Mouse (Mus musculus): ENCODE data around the gene Rpl29. TPM values are rescaled to one million over a fixed set of nuclear protein-coding genes. Genes with fewer than 3 reads are reported as not detected.

Rpl29 gene
- total RNA-seq (2015; ENCODE audit: low replicate concordance) (553 and 845 TPM in 2 replicates), total RNA-seq (2017; ENCODE audit: low replicate concordance) (192 and 282 TPM in 2 replicates)

DNA sequence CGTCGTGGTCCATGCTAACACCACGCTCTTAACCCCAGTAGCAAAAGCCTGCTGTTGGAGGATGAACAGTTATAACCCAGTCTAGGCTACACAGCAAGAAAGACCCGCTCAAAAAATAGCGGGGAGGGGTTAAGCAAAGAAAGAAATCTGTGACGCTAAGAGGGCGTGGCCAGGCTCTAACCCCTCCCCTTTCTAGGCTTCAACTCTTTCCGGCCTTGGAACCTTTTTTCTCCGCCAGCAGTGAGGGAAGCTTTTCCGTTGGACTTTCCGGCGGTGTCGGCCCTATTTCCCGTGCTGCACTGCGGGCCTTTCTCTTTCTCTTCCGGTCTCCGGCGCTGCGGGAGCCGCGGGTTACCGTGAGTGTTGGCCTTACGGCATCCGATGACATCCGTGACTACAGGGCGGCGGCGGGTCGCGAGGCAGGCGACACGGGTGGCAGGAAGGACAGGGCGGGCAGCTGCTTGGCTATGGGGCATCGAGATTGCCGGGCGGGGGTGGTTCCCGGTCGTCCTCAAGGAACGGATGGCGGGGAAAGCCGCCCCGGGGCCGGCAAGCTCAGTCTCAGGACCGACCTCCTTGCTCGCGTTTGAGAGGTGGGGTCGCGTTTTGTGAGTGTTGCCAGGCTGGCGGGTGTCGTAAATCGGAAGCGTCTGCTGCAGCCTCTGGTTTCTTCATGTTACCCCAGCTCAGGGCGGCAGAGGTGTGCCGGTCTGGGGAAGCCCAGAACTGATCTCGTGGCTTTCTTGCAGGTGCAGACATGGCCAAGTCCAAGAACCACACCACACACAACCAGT is at the start of gene Rpl29:
Rpl29 (plus strand) TSS at position 234 of the 794 bp plus-strand sequence.
- ATAC-seq (replicated peaks; ENCODE audit: low FRiP score, poor library complexity, severe bottlenecking) = peak; percentile 91

DNA sequence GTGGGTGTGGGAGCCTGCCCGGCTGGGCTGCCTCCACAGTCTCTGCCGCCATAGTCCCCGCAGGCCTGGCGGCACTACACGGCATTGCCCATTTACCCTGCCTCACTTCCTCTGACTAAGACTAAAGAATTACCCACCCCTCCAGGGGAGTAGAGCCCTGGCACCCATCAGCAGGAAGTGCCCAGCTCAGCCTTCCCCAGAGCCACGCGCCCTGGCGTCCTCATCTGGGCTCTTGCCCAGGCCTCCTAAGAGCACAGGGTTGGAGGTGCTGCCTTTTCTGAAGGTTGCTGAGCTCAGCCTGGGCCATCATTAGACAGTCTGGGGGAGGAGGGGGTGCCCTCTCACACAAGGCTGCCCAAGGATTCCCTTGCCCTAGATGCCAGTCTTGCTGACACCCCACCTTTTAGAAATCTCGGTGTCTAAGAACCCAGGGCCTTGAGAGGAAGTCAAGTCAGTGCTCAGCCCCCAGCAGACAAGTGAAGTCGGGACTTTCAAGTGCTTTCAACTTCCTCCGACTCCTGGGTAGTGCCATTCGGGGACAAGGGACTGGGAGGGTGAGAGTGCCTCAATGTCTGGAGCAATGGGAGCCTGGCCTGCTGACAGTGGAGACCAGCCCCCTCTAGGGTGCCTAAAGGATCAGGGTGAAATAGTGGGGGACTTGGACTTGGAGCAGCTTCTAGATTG is 42.9 kb upstream of the Rpl29 start:
- no peak for ATAC-seq (replicated peaks; ENCODE audit: low FRiP score, poor library complexity, severe bottlenecking)

DNA sequence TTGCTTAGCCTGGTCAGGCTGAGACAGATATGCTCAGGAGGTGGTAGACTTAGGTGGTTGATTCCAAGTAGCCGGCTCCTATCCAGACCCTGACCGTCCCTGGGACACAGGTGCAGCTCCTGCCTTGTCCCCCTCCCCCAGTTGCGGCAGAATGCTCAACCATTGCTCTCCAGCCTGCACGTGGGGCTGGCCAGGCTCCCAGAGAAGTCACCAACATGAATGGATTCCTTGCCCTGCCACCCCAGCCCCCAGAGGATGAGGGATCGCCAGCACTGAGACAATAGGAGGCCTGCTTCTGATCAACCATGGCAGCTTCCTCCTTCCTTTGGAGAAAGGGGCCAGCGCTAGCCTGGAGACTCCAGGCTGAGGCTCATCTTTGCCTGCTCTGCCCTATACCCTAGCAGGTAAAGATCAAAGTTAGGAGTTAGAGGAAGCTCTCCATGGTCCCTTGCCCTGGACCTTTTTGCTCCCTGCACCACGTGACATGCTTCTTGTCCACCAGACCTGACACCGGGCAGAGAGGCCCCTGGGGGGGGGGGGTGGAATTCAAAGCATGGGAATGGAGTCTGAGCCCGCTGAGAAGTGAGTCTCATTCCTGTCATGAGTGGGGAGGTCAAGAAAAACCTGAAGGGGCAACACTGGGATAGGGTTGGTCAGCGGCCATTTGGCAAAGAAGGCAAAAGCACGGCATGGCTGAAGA is 36.3 kb upstream of the Rpl29 start:
- no peak for ATAC-seq (replicated peaks; ENCODE audit: low FRiP score, poor library complexity, severe bottlenecking)

DNA sequence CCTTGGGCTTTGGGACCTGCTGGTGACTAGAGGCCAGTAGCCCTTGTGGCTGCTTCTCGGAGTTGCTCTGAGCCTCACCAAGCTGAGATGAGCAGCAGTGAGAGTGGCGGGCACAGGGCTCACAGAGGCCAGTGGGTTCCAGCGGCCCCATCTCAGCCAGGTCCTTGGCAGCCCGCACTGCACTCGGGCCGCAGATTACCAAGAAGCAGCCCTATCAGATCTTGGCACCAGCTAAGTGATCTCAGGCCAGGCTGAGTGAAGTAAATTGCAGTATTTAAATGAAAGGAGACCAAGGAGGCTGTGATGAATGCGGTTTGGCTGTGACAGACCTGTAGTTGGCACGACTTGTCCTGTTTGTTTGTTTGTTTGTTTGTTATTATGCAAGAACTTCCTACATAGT is 35.7 kb upstream of the Rpl29 start:
- no peak for ATAC-seq (replicated peaks; ENCODE audit: low FRiP score, poor library complexity, severe bottlenecking)

DNA sequence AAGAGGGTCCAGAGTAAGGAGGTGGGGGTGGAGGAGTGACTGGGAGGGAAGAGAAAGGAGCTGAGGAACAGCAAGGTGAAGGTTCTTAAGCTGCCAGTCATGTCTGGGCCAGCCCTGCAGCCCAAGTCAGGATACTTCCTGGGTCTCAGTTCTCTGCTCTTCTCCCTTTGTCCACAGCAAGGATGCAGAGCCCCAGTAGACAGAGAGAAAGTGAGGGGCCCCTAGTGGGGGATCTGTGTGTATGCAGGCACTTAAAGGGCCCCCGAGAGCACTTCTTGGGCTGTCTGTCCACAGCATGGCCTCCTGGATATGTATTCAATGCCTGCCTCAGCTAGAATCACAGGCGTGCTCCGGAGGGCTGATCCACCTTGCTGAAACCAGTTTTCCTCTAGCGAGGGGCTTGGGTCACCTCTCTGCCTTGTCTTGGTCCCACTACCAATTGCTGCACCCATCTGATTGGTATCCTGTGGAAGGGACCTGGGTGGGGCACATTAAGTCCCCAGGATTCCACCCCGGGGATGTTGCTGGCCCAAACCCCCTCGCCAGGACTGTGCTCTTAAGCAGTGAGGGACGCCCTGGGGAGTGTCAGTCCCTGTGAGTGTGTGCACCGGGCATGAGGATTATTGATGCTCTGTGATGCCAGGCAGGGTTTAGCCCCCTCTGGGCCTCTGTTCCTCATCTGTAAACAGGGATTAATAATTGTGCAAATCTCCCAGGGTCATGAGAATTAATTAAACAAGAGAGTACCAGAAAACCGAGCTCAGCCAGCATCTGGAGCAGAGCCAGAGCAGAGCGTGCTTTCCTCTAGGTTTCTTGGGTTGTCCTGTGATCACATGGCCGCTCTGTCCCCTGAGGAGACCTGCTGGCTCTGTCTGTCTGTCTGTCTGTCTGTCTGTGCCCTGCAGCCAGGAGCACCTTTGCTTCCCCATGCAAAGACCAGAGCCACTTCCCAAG is 34.3 kb upstream of the Rpl29 start:
- ATAC-seq (replicated peaks; ENCODE audit: low FRiP score, poor library complexity, severe bottlenecking) = no peak

DNA sequence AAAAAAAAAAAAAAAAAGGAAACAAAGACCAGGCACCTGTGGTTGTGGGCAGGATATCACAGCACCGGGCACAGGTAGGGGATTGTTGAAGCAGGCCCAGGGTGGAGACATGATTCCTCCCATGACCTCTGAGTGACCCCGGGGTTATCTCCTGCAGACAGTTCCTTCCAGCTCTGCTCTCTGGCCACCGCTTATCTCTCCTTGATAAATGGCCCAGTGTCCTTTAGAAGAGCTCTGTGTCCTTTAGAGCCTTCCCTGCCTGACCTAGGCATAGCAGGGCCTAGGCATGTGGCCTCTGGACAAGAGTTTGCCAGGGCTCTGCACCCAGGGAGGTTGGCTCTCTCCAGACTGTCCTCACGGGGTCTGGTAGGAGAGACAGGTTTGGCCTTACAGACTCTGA is 31.5 kb upstream of the Rpl29 start:
- peak; percentile 39 for ATAC-seq (replicated peaks; ENCODE audit: low FRiP score, poor library complexity, severe bottlenecking)

DNA sequence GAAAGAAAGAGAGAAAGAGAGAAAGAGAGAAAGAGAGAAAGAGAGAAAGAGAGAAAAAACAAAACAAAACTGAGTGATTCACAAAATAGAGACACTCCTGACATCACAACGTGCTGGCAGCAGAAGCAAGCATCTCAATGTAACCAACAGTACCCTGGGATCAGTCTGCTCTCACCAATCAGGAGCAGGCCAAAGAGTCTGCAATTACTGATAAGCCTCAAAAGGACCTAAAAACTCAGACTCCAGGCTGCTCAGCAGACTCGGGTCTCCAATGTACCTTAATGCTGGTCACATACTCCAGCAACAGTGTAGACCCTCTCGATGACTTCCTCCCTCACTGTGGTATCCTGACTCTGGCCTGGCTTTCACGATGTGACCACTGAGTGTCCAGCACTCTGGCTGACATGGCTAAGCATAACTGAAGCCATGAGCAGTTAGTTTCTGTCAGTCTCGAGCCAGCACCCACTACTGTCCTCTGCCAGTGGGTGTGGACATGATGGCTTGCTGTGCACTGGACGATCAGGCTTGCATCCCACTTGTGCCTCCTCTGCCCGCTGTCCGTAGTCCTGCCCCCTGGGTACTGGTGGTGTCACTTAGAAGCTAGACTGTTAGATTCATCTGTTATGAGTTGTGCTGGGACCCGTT is 30.5 kb upstream of the Rpl29 start:
- ATAC-seq (replicated peaks; ENCODE audit: low FRiP score, poor library complexity, severe bottlenecking) = peak; percentile 84

DNA sequence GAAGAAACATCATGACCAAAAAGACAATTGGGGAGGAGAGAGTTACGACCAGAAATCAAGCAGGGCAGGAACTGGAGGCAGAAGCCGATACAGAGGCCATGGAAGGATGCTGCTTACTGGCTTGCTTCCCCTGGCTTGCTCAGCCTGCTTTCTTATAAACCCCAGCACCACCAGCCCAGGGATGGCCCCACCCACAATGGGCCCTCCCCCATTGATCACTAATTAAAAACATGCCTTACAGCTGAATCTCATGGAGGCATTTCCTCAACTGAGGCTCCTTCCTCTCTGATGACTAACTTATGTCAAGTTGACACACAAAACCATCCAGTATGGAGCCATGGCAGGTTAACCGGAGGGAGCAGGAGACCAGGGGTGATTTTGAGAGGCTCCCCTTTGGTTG is 29.4 kb upstream of the Rpl29 start:
- no peak for ATAC-seq (replicated peaks; ENCODE audit: low FRiP score, poor library complexity, severe bottlenecking)

DNA sequence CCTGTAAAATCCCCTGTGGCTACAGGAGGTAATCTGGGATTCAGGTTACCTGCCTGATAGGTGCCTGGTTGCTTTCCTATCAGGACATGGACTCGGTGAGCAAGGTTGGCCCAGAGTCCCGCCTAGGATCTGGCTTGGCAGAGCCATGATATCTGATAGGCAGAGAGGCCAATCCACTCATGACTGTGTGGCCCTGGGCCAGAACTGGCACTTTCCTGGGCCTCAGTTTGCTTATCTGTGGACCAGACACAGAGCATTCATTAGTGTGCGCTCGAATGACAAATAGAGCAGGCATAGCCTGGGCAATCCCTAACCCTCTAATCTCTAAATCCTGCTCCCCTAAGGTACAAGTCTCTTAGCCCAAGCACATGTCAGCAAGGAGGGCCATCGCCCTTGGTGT is 27.1 kb upstream of the Rpl29 start:
- peak; percentile 64 for ATAC-seq (replicated peaks; ENCODE audit: low FRiP score, poor library complexity, severe bottlenecking)

DNA sequence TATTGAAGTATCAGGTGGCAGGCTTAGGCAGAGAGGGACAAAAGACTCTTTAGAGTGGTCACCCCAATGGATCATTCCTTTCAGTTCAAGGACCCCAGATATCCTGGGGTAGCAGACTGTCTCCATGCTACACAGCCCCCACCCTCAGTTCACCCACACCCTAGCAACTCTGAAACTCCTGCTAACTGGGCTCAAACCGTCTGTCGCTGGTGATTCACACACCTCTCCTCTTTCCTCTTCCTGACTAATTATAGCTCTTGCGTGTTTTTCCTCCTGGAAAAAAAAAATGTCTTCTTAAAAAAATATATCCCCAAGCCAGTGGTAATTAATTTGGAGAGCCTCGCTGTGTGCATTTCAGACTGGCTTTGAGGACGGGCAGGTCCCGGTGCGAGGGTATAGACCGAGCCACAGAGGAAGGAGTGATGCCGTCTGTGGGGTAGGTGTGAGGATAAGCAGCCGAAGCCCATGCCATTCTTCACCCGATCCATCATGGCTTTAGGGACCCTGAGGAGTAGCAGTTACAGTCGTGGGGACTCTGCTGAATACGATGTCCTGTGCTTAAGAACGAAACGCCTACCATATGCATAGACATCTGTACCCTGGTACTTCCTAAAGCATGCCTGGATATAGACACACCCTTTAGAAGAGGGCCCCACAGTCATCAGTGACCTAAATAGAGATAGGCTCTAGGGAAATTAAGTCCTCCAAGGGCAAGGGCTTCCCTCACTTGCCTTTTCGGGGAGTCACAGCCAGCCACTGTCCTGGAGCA is 26.5 kb upstream of the Rpl29 start:
- no peak for ATAC-seq (replicated peaks; ENCODE audit: low FRiP score, poor library complexity, severe bottlenecking)

DNA sequence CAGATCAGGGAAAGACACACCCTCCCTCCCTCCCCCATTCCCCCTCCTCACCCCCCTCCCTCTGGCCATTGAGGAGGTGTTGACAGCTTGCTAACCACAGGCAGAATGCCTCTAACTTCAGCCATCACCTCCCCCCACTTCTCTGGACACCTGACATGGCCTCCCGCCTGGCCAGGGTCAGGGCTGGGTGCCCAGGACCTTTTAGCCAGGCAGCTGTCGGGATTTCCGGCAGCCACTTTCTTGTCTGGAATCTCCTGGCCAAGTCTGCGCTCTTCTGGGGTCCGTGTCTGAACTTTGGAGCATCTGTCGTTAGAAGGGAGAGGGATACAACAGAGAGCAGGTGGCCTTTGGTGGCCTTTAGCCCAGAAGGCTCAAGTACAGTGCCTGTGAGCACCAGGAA is 24.0 kb upstream of the Rpl29 start:
- ATAC-seq (replicated peaks; ENCODE audit: low FRiP score, poor library complexity, severe bottlenecking) = no peak

DNA sequence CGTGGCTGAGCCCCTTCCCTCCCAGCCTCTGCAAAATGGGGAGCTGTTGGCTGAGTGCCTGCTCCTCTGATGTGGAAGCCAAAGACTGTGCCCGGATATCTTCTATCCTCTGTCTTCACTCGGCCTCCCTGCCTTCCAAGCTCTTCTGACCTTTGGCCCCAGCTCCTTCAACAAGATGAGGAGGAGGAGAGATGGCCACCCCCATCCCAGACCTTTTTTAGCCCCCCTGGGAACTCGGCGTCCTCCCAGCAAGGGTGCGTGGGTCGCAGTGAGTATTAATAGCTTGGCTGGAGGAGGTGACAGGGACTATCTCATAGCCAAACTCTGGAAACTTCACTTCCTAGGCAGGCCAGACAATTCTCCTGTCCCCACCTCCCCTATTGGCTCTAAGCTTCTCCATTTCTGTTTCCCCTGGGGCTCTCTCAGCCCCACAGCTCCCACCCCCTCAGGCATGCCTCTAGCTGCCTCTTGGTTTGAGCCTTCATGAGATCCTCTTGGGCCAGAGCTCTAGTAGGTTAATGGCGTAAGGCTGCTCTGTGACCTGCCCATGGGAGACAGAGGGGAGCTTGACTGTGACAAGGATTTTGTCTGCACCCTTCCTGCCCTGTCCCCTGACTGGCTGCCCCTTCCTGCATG is 22.7 kb upstream of the Rpl29 start:
- ATAC-seq (replicated peaks; ENCODE audit: low FRiP score, poor library complexity, severe bottlenecking) = no peak

DNA sequence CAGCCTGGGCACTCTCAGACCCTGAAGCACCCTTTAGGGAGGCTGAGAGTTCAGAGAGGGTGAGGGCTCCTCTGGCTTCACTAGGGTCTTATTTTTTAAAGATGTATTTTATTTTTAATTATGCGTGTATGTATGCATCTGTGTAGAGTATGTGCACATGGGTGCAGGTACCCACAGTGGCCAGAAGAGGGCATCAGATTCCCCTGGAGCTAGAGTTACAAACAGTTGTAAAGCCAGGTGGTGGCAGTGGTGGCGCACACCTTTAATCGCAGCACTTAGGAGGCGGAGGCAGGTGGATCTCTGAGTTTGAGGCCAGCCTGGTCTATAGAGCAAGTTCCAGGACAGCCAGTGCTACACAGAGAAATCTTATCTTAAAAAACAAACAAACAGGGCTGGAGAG is 20.2 kb upstream of the Rpl29 start:
- ATAC-seq (replicated peaks; ENCODE audit: low FRiP score, poor library complexity, severe bottlenecking) = no peak

DNA sequence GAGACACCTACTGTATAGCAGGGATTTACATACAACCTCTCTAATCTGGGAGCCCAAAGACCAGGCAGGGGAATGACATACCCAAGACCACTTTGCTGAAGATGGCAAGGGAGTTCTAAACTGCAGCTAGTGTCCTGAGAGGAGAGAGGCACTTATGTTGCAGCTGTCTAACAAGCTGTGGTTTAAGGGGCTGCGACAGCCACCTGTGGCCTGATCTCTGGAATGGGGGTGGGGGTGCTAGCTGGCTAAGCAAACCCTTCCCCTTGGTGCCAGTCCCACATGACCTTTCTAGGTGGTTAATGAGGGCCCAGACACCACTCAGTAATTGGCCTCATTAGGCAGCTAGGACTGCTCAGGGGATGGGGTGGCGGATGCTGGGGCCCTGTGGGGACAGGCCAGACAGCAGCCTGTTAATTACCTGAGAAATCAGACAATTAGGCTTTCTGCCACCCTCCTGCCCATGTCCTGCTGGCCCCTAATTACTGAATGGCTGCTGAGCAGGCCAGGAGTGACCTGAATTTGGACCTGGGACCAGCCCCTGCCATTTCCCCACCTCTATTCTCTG is 19.1 kb upstream of the Rpl29 start:
- no peak for ATAC-seq (replicated peaks; ENCODE audit: low FRiP score, poor library complexity, severe bottlenecking)

DNA sequence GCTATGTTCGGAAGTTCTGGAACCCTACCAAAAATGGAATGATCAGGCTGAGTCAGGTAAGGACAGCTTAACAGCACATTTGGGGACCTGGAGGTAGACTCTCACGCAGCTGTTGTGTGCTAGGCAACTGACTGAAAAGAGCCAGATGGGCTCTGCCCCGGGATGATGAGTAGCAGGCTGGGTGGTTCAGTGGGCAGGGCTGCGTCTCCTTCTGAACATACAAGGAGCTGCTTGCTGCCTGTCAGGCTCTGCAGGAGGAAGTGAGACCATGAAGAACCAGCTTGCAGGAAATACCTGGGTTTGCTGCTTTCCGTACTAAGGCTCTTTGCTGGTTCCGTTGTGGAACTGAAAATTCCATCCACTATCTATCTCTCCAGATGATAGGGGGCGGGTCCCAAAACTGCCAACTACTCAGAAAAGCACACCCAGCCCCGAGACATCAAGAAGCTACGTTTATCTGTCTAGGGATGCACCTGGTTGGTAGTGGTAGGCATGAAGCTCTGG is 18.1 kb upstream of the Rpl29 start:
- peak; percentile 78 for ATAC-seq (replicated peaks; ENCODE audit: low FRiP score, poor library complexity, severe bottlenecking)

DNA sequence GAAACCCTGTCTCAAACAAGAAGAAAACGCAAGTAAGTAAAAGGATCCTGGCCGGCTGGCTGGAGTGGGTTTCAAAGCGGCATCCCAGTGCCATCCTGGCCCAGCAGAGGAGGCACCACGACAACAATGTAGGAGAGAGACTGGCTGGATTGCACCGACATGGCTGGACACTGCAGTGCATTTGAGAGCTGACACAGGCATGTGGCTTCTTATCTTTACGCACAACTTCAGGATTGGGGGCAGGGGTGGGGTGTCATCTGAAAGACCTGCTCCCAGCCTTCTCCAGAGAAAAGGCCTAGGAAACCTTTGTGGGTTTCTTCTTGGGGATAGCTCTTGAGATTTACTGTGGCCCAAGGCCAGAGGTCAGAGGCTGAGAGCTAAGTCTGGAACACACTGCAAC is 17.5 kb upstream of the Rpl29 start:
- peak; percentile 64 for ATAC-seq (replicated peaks; ENCODE audit: low FRiP score, poor library complexity, severe bottlenecking)

DNA sequence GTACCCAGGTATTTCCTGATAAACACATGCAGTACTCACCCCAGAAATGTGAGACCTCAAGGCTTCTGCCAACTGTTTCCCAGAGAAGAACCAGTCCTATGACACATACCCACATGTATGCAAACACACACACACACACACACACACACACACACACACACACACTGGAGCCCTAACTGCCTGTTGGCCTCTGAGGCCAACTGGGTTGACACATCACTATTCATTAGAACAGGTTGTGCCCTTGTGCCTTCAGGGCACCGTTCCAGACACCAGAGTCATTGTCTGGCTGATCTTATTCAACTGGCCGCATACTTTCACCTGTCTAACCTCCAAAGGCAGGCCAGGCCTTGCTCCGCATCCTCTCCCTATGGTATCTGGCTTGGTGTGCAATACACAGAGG is 17.0 kb upstream of the Rpl29 start:
- ATAC-seq (replicated peaks; ENCODE audit: low FRiP score, poor library complexity, severe bottlenecking) = no peak

DNA sequence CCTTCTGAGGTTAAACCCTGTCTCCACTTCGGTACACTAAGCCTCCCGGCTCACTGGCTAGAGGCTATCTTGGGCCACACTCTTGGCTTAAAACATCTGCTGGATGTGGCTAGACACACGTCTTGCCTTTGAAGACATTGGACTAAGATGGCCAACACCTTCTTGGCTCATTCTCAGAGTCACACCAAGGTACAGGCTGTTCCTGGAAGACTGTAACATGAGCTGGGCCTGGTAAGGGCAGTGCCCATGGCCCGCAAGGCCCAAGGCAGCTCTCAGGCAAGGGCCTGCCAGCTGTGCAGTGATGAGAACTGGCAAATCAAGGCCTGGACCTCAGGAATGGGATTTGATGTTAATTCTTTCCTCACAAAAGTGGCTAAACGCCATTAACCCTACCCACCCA is 15.6 kb upstream of the Rpl29 start:
- ATAC-seq (replicated peaks; ENCODE audit: low FRiP score, poor library complexity, severe bottlenecking) = no peak

All from erythroblast, adult 5-6 weeks (primary cell).